Mouse (Mus musculus): Measurements from ENCODE around the gene Pyy.
A peak's percentile ranks its signal among the peaks of the same experiment; 100 is the strongest.

Pyy gene

DNA sequence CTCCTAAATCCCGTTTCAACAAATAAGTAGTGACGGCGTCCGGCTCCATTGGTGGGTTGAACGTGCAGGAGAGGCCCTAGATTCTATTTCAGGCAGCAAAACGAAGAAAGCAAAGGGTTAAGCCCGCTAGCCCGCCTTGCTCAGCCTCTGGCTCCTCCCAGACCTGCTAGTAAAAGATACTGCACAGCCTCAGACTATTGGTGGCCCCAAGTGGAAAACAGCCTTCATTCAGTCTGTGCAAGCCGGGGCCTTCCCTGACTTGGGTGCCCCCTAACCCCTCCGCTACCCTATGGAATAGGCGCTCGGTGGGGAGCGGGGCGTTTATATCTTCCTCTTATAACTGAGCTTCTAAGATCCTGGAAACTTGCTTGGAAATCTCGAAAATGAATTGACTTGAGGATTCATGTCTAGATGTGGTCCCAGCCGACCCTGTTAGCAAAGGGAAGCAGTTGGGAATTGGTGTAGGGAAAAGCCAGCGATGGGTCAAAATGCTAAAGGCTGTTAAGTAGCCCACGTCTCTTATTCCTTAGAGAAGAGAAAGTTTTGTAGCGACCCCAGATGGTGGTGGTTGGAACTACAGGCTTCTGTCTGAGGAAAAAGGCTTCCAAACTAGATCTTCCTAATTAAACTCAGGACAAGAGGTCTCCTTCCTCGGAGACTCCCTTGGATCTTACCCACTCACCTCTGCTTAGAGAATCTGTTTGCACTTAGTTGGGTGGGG lies 18.4 kb downstream of the Pyy start:
- DNase-seq: peak; percentile 80

DNA sequence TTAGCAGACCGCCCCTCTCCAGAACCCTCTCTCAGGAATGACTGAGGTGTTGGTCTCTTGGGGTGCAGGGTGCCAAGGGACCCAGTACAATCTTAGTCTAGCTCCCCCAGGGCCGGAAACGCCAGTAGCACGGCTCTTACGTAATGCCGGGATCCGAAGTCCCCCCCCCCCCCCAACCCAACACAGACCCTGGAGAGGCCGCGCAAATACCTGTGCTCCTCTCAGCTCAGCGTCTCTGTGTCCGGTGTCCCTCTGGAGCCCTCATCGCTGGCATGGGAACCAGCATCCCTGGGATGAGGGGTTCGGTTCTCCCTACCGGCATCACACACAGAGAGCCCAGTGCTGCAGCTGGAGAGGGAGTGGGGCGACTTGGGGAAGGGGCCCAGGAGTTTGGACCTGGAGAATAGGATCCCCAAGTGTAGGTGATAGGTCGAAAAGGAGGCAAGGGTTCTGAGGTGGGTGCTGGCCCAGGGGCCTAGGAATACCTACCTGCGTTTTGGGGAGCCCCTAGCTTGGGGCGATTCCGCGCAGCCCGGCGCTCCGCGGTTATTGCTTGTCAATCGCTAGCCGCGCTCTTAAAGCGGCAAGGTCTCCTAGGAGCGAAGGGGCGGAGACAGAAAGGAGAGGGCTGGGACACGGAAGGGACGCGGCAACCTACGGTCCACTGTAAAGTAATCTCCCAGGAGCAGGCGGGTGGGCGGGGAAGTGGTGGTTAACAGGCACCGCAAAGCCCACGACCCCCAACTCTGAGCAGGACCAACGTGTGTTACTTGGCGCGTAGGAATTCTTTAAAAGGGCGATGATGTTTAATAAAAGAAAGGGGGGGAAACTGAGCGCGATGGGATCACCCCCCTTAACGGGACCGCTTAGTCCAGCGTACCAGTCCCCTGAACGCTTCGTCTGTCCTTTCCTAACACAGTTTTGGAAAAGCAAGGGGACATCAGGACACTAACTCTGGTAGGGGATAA lies 19.4 kb downstream of the Pyy start, which contains the start of gene Mpp2:
Mpp2 (minus strand) TSS at position 585 of the 968 bp plus-strand sequence.
- DNase-seq: peak; percentile 81

DNA sequence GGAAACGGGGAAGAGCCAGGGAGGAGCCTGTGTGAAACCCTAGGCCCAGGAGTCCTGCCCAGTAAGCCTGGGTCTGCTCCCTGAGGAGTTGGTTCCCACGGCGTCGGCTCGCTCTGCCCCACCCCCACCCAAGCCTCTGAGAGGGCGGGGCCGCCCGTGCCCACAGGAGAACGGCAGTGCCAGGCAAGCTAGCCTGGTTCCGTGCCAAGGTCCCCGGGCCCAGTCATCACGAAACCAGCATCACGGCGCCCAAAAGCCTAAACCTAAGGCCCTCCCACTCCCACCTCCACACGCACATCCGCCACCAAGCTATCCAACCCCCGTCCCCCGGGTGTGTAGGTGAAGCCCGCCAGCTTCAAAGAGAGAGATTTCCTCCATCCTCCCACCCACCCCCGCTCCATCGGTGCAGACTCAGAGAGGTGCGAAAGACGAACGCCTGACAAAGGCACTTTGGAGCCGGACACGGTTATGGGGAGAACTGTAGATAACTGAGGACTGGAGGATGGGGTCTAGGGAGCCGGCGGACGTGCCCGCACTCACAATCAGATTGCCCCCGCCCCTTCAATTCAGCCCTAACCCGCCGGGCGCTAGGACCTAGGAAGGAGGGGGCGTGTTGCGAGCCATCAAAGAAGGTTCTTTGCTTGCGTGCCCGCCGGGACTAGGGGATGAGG lies 20.4 kb downstream of the Pyy start:
- peak; percentile 82 for DNase-seq

DNA sequence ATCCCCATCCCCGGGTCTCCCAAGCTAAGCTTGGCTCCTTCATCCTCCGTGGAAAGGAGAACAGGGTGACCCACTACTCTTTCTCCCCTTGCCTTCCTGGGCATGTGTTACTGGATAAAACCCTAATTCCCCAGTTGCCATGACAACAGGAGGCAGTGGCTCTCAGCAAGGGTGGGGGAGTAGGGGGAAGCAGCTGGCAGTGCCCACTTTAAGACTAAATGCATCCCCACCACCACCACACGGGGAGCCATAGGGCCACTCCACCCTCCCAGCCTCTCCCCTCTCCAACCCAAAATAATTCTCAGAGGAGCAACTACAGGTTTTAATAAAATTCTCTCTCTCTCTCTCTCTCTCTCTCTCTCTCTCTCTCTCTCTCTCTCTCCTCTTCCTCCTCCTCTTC lies 21.3 kb downstream of the Pyy start:
- peak; percentile 29 for DNase-seq

DNA sequence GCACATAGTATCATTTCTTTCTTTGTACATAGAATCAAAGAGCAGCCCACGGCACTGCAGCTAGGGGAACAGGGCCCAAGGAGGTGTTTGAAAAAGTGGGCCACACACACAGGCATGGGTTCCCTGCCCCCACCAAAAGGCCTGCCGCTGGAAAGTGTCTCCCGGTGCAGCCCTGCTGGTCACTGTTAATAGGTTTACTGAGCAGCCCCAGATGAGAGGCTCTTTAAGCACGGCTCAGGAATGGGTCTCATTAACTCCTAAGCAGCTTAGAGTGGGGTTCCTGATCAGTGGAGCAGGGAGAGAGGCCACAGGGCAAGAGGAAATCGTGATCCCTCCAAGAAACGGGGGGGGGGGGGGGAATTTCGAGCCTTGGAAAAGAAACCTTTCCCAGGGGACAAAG lies 23.5 kb downstream of the Pyy start:
- no peak for DNase-seq

DNA sequence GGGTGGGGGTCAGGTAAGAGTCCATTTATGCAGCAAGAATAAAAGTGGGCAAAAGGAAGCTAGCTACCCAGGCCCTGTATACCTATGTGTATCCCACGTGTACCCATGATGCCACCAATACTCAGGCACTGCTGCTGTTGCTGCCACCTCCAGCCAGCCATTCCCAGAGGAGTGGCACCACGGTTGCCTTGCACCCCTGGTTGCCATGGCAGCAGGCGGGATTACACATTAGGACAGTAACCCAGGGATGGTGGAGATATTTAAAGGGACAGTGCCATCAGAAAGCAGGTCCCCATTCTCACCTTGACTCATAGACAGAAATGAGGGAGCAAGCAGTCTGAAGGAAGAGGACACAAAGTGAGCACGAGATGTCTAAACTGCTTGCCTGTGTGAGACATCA lies 24.4 kb downstream of the Pyy start:
- no peak for DNase-seq

DNA sequence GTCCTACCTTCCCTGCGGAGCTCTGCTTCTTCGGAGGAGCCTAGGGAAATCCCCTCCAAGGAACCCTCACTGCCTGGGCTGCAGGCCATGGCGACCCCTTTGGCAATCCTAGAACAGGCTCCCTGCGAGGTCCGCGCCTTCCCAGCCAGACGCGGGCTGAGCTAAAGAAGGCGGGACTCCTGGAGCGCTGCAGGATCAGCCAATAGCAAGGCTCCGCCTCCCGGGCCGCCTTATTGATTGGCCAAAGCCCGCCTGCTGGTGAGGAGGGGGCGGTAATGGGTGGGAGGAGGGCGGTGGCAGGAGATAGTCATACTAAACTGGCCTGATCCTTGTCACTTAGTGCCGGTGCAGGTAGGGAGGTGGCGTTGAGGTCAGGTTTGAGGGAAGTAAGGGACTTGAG lies 25.3 kb downstream of the Pyy start:
- peak; percentile 84 for DNase-seq

DNA sequence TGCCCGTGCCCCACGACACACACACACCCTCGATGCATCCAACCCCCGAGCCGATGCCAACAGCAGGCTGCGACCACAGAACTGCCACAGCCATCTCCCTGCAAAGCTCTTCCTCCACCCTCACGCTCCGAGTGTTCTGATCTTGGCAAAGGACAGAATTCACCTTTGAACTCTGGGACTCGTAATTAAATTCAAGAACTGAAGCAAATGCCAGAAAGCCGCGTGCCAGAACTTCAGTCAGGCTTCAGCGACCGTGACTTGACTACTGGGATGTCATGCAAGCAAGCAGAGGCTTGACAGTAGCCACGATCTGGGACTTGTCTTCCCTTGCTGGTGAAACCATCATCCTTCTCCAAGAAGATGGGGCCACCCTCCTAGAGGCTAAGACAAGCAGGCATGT lies 33.9 kb downstream of the Pyy start:
- DNase-seq: no peak

DNA sequence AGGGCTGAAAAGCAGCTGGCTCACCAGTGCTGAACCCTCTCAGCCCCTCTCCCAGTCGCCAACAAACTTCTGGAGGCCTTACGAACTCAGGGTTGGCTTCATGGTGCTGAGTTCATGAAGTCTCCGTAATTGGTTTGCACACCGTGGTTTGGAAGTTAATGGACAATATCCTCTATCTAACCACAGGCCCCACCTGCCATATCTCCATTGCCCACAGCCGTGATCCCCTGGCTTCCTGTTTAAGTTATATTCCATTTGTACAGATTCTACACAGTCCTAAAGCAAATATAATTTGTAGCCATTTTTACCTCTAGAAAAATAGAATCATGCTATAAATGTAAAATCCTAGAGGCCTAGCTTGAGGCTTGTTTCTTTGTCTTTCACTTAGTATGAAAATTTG lies 34.9 kb downstream of the Pyy start:
- DNase-seq: no peak

DNA sequence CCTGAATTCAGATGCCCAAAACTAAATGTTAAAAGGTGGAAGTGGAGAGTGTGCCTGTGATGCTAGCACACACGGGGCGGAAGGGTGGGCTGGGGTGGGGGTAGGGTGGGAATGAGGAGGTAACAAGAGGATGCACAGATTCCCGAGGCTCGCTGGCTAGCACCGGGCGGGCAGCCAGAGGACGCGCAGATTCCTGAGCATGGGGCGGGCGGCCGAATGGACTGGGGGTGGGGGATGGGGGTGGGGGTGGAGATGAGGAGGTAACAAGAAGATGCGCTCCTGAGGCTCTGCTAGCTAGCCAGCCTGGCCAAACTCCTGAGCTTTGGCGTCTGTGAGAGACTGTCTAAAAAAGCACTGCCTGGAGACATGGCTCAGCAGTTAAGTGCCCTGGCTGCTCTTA lies 37.2 kb downstream of the Pyy start:
- no peak for DNase-seq

DNA sequence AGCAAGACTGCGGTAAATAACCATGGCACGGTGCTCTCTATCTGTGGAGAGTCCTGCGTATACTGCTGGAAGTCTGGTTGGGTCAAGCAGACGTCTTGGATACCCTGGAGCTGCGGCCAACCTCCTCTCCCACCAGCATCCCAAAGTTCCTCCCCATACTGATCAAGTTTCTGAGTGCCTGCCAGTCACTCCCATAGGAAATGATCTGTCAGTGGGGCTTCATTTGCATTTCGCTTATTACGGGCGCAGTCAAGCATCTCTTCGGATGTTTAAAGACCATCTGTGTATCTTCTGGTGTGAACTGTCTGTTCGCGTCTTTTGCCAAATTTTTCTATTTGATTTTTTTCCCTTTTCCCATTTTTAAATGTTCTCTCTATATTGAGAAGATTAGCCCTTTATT lies 38.0 kb downstream of the Pyy start:
- DNase-seq: no peak

DNA sequence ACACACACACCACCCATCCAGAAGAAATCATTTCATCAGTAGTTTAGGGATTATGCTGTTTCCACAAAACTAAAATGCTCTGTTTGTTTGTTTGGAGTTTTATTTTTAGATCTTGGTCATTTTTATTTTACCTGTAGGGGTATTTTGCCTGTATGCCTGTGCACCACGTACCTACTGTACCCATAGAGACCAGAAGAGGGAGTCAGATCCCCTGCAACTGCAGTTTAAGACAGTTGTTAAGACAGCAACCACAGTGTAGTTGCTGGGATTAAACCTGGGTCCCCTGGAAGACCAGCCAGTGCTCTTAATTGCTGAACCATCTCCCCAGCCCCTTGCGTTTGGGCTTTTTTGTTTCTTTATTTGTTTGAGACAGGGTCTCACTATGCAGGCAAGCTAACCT lies 38.7 kb downstream of the Pyy start:
- DNase-seq: no peak

DNA sequence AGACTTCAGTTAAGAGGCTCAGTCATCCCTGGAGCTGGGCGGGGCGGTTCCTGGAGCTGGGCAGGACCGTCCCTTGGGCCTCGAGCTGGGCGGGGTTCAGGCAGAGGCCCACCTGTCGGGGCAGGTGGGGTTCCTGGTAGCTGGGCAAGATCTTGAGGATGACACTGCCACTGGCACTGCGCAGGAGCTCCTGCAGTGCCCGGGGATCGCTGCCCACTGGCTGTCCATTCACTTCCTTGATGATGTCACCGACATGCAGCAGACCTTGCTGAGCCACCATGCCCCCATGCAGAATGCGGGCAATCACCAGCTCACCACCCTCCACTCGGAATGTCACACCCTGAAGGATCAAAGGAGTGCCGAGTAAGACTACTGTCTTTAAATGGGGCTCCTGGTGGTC lies 44.6 kb downstream of the Pyy start:
- DNase-seq: no peak

DNA sequence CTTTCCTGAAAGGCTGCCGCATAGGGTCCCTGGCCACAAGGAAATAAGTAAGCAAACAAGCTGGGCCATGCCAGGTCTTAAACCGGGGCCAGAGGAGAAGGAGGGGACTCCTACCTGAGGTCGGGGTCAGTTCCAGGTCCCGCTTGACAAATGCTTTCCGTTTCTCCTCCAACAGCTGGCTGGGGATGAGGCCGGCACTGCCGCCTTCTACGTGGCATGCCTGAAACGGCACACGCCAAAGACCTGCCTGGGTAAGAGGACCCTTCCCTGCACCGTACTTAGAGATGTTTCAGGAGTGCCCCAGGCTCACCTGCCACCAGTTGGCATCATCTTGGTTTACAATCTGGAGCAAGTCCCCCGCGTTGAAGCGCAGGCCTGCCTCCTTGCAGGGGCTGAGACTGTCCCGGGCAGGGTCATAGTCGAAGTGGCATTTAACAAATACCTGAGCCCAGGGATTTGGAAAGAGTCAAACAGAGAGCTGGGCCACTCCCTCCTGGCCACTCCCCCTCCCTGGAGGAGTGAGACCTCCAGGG lies 45.6 kb downstream of the Pyy start:
- DNase-seq: no peak

DNA sequence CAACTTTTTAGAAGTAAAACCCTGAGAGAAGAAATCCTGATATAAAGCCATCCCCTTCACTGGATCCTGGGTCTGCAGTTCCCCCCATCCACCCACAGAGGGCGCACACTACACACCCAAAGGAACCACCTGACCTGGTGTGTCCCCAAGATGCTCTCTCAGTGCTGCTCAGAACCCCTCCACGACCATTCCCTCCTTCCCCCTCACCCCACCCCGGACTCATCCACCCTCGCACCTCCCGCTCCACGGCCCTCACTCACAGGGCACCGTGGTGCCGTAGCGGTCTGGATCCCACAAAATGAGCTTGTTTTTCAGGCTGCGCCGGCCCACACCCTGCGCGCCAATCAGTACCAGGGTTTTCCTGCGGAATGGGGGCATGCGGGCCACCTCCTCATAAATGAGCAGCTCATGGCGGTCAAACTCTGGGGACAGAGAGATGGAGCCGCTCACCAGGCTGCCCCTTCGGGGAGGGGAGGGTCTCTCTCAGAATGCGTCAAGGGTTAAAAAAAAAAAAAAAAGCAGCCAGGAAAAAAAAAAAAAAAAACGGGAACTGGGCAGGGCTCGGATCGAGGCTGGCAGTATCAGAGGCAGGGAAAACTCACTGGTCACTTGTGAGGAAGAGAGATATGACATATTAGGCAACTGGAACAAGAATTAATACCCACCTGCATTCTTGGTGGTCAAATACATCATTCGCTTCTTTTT lies 46.2 kb downstream of the Pyy start:
- peak; percentile 85 for DNase-seq
